15 mouse cellular contexts compared by ENCODE assay signal in the genomic region with DNA sequence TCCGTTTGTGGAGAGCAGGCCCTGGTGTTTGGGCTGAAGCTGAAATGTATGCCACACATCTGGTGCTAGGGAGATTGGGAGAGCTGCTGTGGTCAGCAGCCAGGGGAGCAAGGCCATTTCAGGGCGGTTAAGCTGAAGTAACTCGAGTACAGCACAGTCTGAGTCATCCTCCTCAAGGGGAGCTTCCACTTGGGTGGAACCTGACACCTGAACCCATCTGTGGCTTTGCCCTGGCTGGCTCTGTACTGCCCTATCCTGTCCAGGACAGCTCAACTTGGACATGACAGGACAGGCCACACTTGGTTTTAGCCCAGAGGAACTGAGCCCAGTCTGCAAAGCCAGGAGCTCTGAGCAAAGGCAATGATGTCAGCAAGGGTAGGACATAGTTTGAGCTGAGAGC.
DNase-seq lines count a peak whose midpoint lies in the region; ATAC-seq and TF ChIP-seq lines count a peak whose summit lies in the region.
"Had no signal": no experiment of that assay in that cellular context is flagged by ENCODE, and none has a peak within 500 bp of the region (broad histone marks: within the 10 kb centered on the region; RNA-seq: fewer than 3 reads in every experiment).

No protein-coding gene starts in this region.

- no peak overlapping the region for H3K4me3 ChIP-seq in hindbrain, embryonic 10.5 days
- no peak overlapping the region for H3K4me3 ChIP-seq in liver, postnatal 0 days (ENCODE audit: low read depth, low read length)
- H3K4me3 ChIP-seq: erythroblast, embryonic 14.5 days; left cerebral cortex, adult 2 months had no signal

- no peak for TF ChIP-seq EP300 in liver, postnatal 0 days (IDR thresholded peaks at IDR 0.05; ENCODE audit: low read depth)

- no peaks in the 10 kb centered on the region for H3K9me3 ChIP-seq in hindbrain, embryonic 10.5 days
- H3K9me3 ChIP-seq in liver, postnatal 0 days (ENCODE audit: low read length) = no peaks in the 10 kb centered on the region

- H3K27ac ChIP-seq in hindbrain, embryonic 10.5 days = no peak overlapping the region
- H3K27ac ChIP-seq in liver, postnatal 0 days (ENCODE audit: low read depth) = no peak overlapping the region
- H3K27ac ChIP-seq: hindbrain, embryonic 14.5 days; left cerebral cortex, adult 2 months had no signal

- 52% methylated on average over 3 of the region's 3 CpGs for WGBS in hindbrain, embryonic 10.5 days
- WGBS in liver, postnatal 0 days (ENCODE audit: insufficient replicate concordance) = 36% methylated on average over 3 of the region's 3 CpGs

- no peaks in the 10 kb centered on the region for H3K36me3 ChIP-seq in hindbrain, embryonic 10.5 days
- no peaks in the 10 kb centered on the region for H3K36me3 ChIP-seq in liver, postnatal 0 days (replicated peaks; ENCODE audit: insufficient read depth, low read length)

- no peak for ATAC-seq in liver, postnatal 0 days
- ATAC-seq: activated CD4-positive, CD25-positive, alpha-beta regulatory T cell, adult 4 months; midbrain, embryonic 16.5 days had no signal

- H3K27me3 ChIP-seq in hindbrain, embryonic 10.5 days (ENCODE audit: insufficient read depth, poor library complexity, severe bottlenecking) = no peaks in the 10 kb centered on the region
- H3K27me3 ChIP-seq in liver, postnatal 0 days (ENCODE audit: insufficient read depth, low read length) = no peaks in the 10 kb centered on the region

- DNase-seq in 3134 (ENCODE audit: extremely low read depth, insufficient read length, low spot score) (peak; percentile 91), 416B (ENCODE audit: low read depth) (peak; percentile 10)
- peak; percentile 33 for DNase-seq in fat pad, adult 2 months (ENCODE audit: extremely low read depth, low read depth, low spot score)
- peak; percentile 62 to 65 for DNase-seq in heart, adult 9 months (ENCODE audit: low spot score in 2 of 2)
- no peak for DNase-seq in neural tube, embryonic 10.5 days (ENCODE audit: extremely low spot score, low spot score)
- DNase-seq in hindbrain, embryonic 10.5 days (ENCODE audit: low spot score) = no peak
- DNase-seq in T-cell, adult 2 months (ENCODE audit: low spot score) = no peak
- DNase-seq in liver, postnatal 0 days = no peak
- DNase-seq: cerebellum, adult 9-10 months; kidney, postnatal 25 days had no signal

- no peak overlapping the region for H3K9ac ChIP-seq in liver, postnatal 0 days (replicated peaks)
- H3K9ac ChIP-seq: hindbrain, embryonic 14.5 days had no signal

- H3K4me2 ChIP-seq in liver, postnatal 0 days (ENCODE audit: low read depth, low read length) = no peak overlapping the region
- H3K4me2 ChIP-seq: hindbrain, embryonic 14.5 days had no signal

- no peaks in the 10 kb centered on the region for H3K4me1 ChIP-seq in hindbrain, embryonic 10.5 days (replicated peaks)
- H3K4me1 ChIP-seq in liver, postnatal 0 days (ENCODE audit: insufficient read depth) = no peaks in the 10 kb centered on the region

- TF ChIP-seq CTCF in liver, postnatal 0 days (IDR thresholded peaks at IDR 0.05; ENCODE audit: low read depth) = no peak

Comparison
In these comparisons a context has a peak if more than half of its experiments do, and no peak if none do; other contexts are left out.
1. DNase-seq: peak in 3134 (single experiment), 416B (single experiment), fat pad, adult 2 months (single experiment) and heart, adult 9 months (2 of 2); none in neural tube, embryonic 10.5 days (single experiment), hindbrain, embryonic 10.5 days (single experiment), T-cell, adult 2 months (single experiment) and liver, postnatal 0 days (single experiment).